Mouse (Mus musculus): ENCODE measurements around the gene Ccdc92. TPM values are rescaled to one million over a fixed set of nuclear protein-coding genes. Genes with fewer than 3 reads are reported as not detected.

The Ccdc92 gene
- polyA plus RNA-seq, 3 experiments from 2014 or later = 3.8 to 9.1 (median 5.0) TPM

DNA sequence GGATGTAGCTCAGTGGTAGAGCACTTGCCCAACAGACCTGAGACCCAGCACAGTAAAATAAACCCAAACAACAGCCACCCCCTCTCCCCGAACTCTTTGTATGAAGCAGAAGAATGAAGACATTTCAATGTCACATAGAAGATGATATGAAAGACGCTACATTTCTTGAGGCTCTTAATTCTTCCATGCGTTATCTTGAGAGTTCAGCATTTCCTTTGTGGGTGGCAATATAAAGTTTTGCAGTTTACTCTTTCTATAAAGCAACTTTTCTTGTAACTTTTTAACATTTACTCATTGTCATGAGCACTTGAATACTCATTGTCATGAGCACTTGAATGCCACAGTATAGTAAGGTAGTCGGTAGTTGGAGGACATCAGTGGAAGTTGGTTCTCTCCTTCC is 8.0 kb downstream of the Ccdc92 start:
- ATAC-seq = no peak

- ATAC-seq = no peak
Measured at GRCm38 (mm10) chr5:124853079-124853478, 9.1 kb downstream of the Ccdc92 start.

DNA sequence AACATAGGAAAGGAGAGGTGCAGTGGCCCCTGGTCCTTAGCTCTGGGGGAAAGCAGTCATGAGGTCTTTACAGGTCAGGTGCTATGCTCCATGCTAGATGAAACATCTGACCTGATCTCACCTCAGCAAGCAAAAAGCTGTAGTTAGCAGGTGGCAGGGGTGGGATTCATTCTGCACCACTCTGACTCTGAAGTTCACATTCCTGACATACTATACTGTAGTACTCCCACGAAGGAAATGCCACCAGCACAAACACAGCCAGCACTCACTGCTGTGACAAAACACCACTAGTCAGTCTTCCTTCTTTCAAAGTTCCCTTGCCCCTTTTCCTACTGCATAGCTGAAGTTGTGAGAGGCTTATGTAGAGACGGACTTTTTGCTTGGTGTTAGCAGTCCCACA is 9.9 kb downstream of the Ccdc92 start:
- no peak for ATAC-seq

DNA sequence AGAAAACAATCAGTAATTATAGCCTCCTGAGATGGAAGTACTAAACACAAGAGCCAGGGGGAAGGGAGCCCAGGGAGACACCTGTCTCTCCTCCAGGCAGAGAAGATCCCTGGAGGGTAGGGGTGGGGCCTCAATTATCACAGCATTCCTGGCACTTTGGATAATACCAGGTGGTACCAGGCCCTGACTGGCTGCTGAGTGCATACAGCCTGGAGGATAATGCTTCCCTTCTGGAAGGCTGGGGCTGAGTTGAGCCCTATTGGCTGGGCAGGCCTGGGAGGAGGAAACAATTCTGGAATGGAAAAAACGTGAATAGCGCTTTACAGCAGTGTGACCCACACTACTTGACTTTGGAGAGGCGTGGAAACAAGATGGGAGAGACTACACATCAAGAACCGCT is 10.7 kb downstream of the Ccdc92 start:
- no peak for ATAC-seq

GRCm38 (mm10) chr5:124848994-124849393 is 13.2 kb downstream of the Ccdc92 start:
- ATAC-seq = no peak

- ATAC-seq = no peak
Measured at GRCm38 (mm10) chr5:124847014-124847413, 15.2 kb downstream of the Ccdc92 start.

GRCm38 (mm10) chr5:124844929-124845328 is 17.3 kb downstream of the Ccdc92 start:
- no peak for ATAC-seq

- no peak for ATAC-seq
Measured at GRCm38 (mm10) chr5:124843386-124843785, 18.8 kb downstream of the Ccdc92 start.

DNA sequence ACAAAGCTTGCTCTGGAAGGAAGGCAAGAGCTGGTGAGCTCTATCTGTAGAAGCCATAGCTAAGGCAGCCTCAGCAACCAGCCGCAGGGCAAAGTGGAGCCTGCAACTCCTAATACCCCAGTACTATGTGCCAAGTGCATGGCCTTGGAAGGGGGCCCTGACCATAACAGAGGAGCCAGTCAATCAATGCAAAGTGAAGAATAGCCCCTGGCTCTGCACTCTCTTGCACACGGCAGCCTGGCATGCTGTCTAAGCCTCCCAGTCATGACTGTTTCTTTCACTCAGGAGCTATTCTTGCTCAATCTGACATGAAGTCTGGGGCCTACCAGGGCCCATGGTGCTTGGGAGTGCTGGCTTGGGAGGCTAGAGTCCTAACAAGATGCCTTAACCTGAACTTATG is 21.6 kb downstream of the Ccdc92 start:
- no peak for ATAC-seq

DNA sequence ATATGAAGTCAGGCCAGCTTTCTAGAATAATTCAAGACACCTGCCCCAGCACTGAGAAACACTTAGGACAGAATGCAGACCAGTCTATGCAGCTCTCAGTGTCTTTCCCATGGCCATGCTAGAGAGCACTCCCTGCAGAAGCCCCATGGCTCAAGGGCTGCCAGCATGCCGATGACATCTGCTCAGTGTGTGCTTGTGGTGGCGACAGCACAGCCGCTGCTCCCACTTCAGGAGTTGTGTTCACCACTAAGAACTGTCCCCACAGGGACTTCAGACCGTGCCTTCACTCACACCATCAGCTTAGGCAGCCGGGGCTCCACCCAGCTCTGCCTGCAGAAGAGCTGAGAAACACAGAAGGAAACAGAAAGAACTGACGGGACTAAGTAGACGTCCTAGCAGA is 22.0 kb downstream of the Ccdc92 start:
- ATAC-seq = no peak

GRCm38 (mm10) chr5:124836621-124837020 is 25.6 kb downstream of the Ccdc92 start:
- no peak for ATAC-seq

- no peak for ATAC-seq
Measured at GRCm38 (mm10) chr5:124836075-124836474, 26.1 kb downstream of the Ccdc92 start.

DNA sequence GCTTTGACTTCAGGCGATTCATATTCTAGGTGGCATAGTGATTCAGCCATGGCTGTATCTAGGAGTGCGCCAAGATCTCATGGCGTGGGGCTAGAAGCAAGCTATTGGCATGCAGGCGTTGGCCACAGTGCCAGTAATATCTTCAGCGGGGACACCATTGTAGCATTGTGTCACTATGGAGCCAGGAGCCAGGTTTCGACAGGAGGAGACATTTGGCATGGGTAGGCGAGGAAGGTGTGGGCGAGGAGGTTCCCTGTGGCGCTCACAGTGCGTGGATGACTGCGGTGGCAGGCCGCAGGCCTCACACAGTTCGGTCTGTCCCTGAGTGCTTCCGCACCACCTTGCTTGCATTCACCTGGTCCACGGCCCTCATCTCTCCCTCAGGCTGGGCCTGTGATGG is 27.0 kb downstream of the Ccdc92 start:
- no peak for ATAC-seq

DNA sequence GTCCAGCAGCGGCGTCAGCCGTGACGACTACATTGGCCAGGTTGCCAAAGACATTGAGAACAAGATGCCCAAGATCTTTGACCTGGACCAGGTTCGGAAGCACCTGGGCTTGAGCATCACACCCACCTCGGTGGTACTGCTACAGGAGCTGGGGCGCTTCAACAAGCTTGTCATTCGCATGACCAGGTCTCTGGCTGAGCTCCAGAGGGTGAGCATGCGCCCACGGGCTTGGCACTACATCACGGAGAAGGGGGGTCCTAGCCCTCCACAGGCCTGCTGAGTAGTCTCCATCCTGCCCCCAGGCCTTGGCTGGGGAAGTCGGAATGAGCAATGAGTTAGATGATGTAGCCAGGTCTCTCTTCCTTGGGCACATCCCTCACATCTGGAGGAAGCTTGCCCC is 31.9 kb downstream of the Ccdc92 start:
- ATAC-seq = no peak

GRCm38 (mm10) chr5:124822128-124822894 is 39.9 kb downstream of the Ccdc92 start:
- ATAC-seq = no peak

- no peak for ATAC-seq
Measured at GRCm38 (mm10) chr5:124817050-124817449, 45.2 kb downstream of the Ccdc92 start.

DNA sequence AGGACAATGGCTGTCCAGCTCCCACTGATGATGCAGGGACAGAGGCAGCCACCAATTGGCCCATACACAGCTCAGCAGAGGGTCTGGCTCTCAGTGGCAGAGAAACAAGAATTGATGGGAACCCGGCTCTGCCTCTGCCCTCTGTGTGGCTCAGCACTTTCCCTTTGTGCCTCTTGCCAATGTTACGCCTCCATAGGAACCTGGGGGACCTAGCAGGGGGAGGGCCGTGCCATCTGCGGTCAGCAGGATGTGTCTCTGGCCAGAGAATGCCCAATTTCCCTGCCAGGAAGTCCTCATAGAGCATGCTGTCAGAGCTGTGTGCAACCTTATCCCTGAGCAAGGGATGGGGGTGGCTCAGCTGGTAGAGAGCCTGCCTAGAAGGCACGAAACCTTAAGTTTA is 47.4 kb downstream of the Ccdc92 start:
- no peak for ATAC-seq

DNA sequence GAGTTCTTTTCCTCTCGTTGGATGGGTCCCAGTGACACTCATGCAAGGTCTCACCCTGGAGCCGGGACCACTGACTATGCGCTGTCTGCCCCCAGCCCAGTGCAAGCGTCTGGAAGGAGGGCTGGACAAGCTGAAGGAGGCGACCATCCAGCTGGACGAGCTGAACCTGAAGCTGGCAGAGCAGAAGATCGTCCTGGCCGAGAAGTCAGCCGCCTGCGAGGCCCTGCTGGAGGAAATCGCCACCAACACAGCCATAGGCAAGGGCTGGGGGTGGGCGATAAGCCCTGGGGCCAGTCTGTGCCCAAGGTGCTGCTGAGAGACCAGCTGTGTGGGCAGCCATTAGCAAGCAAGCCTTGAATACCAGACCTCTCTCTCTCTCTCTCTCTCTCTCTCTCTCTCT is 49.8 kb downstream of the Ccdc92 start:
- no peak for ATAC-seq

- no peak for ATAC-seq
Measured at GRCm38 (mm10) chr5:124809708-124810366, 52.4 kb downstream of the Ccdc92 start.

DNA sequence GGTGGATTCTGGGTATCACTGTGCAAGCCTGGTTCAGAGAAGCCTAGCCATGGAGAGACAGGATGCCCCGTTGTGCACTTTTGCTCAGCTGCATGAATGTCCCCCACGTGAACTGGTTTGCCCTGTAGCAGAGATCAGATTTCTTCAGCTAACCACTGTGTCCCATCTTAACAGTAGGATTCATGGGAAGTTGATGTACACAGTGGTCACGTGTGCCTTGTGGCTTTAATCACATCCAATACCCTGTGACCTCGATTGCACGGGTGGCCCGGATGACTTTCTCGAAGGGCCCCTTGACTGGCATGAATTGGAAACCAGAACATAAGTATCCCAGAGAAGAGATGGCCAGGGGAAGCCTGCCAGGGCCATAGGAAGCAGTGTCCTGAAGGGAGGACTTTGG is 70.1 kb downstream of the Ccdc92 start:
- no peak for ATAC-seq

GRCm38 (mm10) chr5:124785650-124786049 is 76.6 kb downstream of the Ccdc92 start:
- ATAC-seq = no peak

Data from inflammation-experienced regulatory T-cells, adult 6 months (primary cell).